Mouse (Mus musculus) spleen, adult 12 weeks (tissue): ENCODE measurements around the gene Slc35b2.

Experiments used
- DNase-seq: peaks from one replicate; pipeline ENCODE4 v3.0.0; 2022; ENCODE audit warnings: low spot score

Slc35b2 gene

DNA sequence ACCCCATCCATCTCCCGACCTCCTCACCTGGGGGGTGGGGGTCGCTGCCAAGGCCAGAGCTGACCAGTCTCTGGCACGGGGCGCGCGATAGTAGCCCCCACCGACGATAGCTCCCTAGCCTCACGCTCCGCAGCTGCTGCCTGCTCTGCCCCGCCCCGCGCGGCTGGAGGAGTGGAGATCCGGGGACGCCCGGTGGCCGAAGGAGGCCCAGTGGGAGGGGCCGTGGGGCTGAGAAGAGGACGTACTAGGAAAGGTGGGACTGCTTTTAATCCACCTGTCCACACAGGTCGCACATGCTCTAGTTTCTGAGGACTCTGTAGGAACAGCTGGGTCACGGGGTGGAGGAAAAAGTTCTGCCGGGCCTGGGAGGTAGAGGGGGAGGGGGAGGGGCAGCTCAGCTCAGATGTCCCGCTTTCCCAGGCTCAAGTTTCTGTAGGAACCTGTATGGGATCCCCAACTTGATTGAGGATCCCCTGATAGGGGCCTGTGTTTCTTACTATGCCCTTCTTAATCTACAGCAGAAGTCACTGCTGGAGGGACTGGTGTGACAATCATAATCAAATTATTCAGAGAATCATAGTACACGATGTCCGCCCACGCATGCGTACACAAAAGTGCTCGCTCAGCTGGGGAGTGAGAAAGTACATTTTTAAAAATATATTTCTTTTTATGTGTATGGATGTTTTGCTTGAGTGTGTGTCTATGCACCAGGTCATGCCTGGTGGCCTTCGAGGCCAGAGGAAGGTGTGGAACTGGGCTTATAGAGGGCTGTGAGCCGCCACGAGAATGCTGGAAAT, 36.0 kb downstream of the Slc35b2 start, which contains the start of gene Slc29a1:
TSS of gene Slc29a1 (minus strand) at position 161 of the 797 bp plus-strand sequence.
- no peak for DNase-seq

- DNase-seq: no peak
These were observed 36.6 kb downstream of the Slc35b2 start for GRCm38 (mm10) chr17:45600267-45600666.

DNA sequence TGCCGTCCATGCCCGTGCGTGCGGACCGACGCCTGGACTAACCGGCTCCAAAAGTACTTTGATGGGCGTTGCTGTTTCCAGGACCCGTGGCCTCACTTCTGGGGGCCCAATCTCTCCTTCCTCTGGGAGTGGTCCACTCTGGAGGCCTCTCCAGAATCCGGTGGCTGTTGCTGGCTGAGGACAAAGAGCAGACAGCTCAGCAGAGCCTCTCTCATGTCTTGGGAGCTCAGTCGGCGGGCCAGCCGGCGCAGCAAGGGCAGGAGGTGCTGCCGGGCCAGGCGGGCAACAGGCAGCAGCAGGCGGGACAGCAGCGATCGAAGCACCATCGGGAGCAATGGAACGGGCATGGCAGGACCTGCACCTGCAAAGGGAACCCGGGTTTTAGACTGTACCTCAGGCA, 37.7 kb downstream of the Slc35b2 start:
- no peak for DNase-seq

GRCm38 (mm10) chr17:45601877-45602304, 38.2 kb downstream of the Slc35b2 start, which contains the start of gene Mymx:
Gene Mymx, minus strand, starts transcription at chr17:45602102.
- DNase-seq: no peak

DNA sequence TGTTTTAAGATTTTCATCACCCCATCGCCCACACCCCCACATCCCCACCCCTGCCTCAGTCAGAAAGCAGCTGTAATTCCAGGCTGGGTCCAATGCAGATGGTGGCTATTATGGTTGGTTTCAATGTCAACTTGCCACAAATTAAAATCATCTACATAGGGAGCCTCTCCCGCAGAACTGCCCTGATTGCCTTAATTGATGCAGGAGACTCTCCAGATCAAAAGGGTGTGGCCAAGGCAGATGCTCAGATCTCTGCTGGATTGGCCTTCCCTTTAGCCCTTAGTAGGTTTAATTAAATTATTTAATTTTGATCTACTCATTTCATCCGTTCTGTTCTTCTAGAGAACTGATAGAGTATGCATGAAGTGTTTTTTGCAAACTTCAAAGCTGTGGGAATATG, 39.3 kb downstream of the Slc35b2 start:
- DNase-seq: no peak

- DNase-seq: no peak
These were observed 43.6 kb downstream of the Slc35b2 start for GRCm38 (mm10) chr17:45606992-45607879.

DNA sequence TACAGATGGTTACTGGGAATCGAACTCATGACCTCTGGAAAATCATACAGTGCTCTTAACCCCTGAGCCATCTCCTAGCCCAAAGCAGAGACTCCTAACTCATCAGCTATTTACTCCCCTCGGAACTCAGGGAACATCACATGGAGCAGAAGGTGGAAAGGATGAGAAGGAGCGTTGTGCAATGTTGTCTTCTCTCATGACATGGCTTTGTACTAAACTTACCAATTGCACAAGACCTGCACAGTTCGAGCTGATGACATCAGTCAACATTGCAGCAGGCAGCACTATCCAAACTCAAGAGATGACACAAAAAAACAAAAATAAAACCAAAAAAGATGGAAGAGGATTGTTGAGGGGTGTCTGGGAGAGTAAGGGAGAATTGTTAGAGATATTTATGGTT, 44.7 kb downstream of the Slc35b2 start:
- no peak for DNase-seq

DNA sequence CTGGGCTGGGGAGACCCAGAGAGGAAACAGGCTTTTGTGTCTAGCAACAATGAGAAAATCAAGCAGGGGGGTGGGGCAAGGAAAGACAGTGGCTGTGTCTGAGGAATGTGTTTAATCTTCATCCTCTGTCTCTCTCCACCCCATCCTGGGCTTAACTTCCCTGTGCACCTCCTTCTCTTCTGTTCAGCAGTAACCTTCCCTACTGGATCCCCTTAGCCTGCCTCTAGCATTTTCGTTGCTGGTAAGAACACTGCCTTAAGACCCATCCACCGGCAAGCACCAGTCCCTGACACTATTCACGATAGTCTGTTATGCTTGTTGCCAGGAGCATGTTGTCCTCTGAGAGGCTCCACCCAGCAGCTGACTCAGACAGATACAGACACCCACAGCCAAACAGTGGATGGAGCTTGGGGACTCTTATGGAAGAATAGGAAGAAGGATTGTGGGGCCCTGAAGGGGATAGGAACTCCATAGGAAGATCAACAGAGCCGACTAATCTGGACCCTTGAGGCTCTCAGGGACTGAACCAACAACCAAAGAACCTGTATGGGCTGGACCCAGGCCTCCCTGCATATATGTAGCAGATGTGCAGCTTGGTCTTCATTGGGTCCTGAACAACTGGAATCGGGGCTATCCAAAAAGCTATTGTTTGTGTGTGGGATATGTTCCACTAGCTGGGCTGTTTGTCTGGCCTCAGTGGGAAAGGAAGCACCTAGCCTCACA, 46.6 kb downstream of the Slc35b2 start:
- no peak for DNase-seq

DNA sequence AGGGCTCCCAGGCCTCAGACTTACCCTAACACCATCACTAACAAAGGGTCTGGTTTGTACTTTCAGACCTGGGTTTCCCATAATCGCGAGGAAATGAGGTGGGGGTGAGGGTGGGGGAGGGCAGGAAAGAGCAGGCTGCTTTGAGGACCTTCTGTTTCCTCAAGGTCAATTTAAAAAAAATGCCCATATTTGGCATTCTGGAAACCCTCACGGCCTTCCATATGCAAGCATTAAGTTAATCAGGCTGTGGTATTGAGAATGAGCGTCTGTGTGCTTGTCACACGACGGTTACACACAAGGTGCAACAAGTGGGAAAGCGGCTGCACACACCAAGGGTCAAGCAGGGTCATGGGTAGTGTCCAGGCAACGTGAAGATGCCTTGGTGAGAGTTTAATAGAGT, 48.3 kb downstream of the Slc35b2 start:
- no peak for DNase-seq

DNA sequence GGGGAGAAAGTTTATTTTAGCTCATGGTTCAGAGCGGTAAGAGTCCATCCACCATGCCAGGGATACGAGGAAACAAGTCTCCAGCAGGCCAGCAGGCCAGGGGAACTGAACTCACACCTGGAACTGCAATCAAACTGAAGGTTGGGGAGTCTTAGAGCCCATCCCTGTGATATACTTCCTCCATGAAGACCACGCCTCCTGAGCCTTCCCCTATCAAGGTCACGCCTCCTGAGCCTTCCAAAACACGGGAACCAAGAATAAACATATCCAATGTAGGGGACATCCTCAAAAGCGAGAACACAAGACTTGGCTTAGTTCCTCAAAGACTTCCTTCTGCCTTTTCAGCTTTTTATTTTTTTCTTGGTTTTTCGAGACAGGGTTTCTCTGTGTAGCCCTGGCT, 49.2 kb downstream of the Slc35b2 start:
- DNase-seq: no peak

DNA sequence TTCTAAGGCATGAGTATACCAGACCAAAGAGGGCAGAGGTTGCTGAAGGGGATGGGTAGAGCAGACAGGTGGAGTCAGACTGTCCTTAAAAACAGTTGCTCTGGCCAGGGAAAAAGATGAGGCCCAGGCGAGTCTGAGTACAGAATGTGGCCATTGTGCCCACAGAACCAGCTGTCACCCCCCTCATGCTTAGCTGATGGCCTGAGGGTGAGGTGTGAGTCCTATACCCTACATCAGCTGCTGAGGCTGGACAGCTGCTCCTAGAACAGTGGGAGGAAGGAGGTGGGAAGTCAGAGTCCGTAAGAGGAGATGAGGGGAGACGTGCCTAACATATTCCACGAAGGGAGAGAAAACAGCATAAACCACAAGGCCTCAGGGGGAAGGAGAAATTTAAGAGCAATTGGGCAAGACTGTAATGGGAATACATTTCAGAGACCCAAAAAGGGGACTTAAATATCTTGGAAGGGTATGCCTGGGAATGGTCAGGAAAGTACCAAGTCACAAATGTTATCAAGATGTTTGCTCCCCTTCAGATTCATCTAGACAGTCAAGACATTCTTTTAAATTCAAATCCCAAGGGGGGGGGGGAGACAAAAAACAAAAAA, 52.5 kb downstream of the Slc35b2 start:
- no peak for DNase-seq

- no peak for DNase-seq
These were observed 53.0 kb downstream of the Slc35b2 start for GRCm38 (mm10) chr17:45616679-45617078.
